Mouse (Mus musculus) c-Kit-positive CD71-positive TER-119-positive erythroid progenitor cells, embryonic 14.5 days (primary cell): ENCODE measurements around the gene Vmn2r56.
"Not testable (repeated sequence)": the region's sequence is repeated elsewhere in the genome, so short reads cannot be mapped to it uniquely, and the experiment has no call there.

Source experiments
- DNase-seq: peaks from one replicate; pipeline ENCODE4 v3.0.0-alpha.2; 2013; ENCODE audit warnings: low spot score

Vmn2r56 gene

DNA sequence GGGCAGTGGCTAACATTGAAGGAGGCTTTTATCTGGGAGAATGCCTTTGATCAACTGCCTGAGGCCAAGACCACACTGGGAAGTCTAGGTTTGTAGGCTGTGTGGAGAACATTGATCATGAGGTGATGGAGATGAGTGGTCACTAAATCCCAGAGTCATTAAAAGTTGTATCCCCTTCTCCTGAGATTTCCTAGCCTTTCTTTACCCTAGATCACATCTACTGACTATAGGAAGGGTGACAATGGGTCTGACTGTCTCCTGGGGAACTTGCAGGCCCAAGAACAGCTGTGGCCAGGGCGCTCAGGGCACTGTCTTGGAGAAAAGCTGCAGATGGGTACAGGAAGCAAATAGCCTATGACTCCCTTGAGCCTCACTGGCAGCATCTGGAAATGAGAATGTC lies at the start of gene Vmn2r56:
Gene Vmn2r56 (minus strand): TSS at position 101 of the 400 bp plus-strand sequence.
- DNase-seq: no peak

DNA sequence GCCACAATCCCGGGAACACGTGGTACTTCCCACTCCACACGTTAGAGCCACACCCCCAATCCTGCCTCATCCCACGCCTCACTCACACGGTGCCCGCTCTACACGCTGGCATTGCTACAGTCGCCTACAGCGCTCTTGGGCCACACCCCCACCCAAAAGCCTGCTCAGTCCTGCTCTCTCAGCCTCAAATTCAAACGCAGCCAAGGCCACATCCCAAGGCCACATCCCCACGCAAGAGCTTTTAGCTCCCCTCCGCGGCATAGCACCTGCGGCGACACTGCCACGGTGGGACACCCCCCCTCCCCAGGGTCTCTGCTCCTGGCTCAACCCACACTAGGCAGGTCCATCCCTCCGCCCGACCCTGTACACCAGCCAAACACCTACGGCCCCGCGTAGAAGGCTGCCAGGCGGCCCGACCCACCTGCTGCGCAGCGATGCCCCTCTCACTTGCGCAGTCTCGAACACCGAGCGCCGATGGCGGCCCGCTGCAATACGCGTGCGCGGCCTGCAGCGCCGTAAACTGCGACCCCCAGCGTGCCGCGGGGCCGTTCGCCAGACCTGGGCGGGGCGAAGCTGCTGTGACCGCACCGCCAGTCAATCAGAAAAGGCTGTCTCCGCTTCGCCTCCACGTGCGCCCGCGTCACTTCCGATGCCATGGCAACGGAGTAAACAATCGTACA lies 45.5 kb upstream of the Vmn2r56 start:
- peak; percentile 36 for DNase-seq

DNA sequence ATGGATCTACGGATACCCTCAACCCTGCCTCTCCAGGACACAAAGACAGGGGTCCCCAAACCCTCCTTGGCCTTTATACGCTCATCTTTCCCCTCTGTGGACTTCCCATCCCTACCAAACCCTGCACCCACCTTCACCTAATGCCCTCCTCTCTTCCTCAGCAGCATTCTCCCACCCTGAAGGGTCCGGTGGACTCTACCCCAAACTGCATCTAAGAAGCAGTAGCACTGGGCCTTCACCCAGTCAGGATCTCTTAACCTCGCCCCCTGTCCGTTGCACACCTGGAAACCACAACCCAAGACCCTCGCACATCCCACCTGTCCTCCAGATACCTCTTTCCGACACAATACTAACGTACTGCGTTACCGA lies 45.0 kb upstream of the Vmn2r56 start:
- no peak for DNase-seq

DNA sequence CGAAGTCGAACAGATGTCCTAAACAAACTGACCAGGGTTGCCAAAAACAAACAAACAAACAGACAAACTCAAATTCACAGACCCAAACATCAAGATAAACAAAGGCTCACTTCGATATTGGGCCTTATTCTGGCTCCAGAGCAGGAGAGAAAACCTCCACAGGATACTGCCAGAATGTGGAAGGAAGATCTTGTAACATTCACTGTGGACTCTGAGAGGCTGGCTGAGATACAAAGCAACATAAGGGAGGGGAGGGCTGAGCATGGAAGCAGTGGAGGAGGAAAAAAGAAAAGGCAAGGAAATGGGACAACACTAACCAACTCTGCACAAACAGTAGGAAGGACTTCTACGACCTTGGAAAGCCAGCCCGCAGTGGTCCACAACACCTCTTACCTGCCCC lies 44.3 kb upstream of the Vmn2r56 start:
- DNase-seq: no peak

DNA sequence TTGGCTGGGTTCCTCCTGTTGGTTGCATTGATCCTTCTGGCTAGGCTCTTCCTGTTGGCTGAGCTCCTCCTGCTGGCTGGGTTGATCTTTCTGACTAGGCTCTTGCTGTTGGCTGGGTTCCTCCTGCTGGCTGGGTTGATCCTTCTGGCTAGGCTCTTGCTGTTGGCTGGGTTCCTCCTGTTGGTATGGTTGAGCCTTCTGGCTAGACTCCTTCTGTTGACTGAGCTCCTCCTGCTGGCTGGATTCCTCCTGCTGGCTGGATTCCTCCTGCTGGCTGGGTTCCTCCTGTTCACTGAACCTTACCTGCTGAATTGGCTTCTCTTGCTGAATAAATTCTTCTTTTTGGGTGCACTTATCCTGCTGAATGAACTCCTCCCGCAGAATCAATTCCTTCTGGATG lies 39.8 kb upstream of the Vmn2r56 start:
- no peak for DNase-seq

DNA sequence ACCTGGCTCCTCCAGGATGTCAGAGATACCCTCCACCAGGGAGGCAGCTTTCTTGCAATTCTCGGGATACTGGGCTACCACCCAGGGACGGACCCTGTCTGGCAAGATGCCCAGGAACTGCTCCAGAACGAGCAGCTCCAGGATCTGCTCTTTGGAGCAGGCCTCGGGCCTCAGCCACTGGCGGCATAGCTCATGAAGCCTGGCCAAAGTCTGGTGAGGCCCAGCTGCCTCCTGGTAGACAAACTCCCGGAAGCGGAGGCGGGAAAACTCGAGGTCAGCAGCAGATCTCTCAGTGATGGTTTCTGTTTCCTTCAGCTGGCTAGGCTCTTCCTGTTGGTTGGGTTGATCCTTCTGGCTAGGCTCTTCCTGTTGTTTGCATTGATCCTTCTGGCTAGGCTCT lies 39.3 kb upstream of the Vmn2r56 start:
- DNase-seq: no peak

DNA sequence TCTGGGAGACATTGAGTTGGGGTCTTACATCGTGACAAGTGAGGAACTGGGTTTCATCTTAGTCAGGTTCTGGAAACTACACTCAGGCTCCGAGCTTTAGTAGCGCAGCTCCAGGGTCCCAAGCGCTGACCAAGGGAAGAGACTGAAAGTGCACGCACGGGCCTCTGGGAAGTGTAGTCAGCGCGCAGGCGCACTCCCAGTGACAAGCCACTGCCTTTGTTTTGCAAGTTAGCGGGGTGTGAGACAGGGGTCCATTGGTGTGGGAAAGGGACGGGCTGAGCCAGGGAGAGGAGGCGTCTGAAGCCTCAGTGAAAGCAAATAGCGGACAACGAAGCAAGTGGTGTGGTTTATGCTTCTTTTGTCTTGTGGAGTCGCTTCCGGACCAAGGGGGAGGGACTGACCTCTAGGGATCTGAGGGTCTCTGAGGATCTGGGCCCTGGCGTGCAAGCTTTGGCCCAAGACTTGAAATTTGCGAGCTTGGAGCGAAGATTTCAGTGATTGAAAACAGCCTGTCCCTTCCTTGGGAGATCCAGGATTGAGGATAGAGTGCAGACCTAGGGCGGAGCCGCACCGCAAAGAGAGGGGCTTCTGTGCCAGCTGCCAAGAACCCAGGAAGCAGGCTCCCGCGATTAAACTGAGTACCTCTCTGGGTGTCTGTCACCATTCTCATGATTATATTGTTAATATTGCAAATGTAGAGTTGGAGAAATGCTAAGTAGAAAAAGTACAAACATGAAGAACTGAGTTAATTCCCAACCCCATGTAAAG lies 14.8 kb upstream of the Vmn2r56 start:
- no peak for DNase-seq

DNA sequence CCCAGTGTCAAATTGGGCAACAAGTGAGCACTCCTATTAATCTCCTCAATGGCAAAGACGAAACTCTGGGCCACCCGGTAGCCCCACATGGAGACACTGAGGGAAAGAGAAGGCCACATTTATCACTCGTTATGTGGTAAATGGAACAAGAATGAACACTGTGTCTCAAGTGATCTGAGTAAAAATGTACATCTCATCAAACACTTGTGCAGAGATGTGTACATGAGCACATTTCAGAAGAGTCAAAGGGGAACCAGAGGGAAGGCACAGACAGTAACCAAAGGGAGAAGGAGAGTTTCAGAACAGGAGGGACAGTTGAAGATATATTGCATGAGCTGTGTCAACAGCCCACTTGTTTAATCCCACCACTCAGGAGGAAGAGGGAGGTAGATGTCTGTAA lies 49.9 kb downstream of the Vmn2r56 start, which contains the start of gene Vmn2r55:
Gene Vmn2r55 (minus strand): TSS at position 101 of the 400 bp plus-strand sequence.
- DNase-seq: not testable (repeated sequence)

DNA sequence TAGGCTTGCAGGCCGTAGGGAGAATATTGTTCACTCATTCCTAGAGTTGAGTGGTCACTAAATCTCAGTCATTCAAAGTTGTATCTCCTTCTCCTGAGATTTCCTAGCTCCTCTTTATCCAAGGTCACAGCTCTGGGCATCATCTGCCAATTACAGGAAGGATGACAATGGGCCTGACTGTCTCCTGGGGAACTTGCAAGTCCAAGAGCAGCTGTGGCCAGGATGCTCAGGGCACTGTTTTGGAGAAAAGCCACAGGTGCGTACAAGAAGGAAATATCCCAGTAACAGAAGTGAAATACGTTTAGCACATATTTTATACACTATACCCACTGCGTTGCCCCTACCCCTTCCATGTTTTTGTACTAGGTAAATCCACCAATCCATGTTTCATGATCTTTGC lies 94.6 kb downstream of the Vmn2r56 start, which contains the start of gene Vmn2r54:
Gene Vmn2r54 (minus strand): TSS at position 101 of the 400 bp plus-strand sequence.
- not testable (repeated sequence) for DNase-seq
